In genomic region chr12:110398351-110398750, GRCm38 (mm10) we compare ENCODE assay signal across 9 mouse cellular contexts. TPM values are rescaled to one million over a fixed set of nuclear protein-coding genes. Genes with fewer than 3 reads are reported as not detected.
DNase-seq lines count a peak whose midpoint lies in the region; ATAC-seq and TF ChIP-seq lines count a peak whose summit lies in the region.
"Had no signal": no experiment of that assay in that cellular context is flagged by ENCODE, and none has a peak within 500 bp of the region (broad histone marks: within the 10 kb centered on the region; RNA-seq: fewer than 3 reads in every experiment).

No protein-coding gene starts in this region.

- no peak overlapping the region for H3K4me3 ChIP-seq in kidney, postnatal 0 days (replicated peaks; ENCODE audit: low read depth, low read length)
- no peak overlapping the region for H3K4me3 ChIP-seq in liver, postnatal 0 days (ENCODE audit: low read depth, low read length)
- H3K4me3 ChIP-seq: heart, embryonic 15.5 days had no signal

- no peak overlapping the region for H3K27ac ChIP-seq in kidney, postnatal 0 days
- H3K27ac ChIP-seq in liver, postnatal 0 days (ENCODE audit: low read depth), result no peak overlapping the region
- H3K27ac ChIP-seq: heart, embryonic 15.5 days had no signal

- TF ChIP-seq CTCF in kidney, postnatal 0 days (IDR thresholded peaks at IDR 0.05; ENCODE audit: low read depth), result peak; percentile 94
- peak; percentile 90 for TF ChIP-seq CTCF in liver, postnatal 0 days (IDR thresholded peaks at IDR 0.05; ENCODE audit: low read depth)

- peak; percentile 14; the same call in 1 of the 2 replicates for ATAC-seq in erythroid progenitor cell, adult 5-6 weeks (replicated peaks; ENCODE audit: low FRiP score, poor library complexity, severe bottlenecking)
- ATAC-seq in kidney, postnatal 0 days (replicated peaks; ENCODE audit: low FRiP score, low read depth), result no peak
- ATAC-seq in liver, postnatal 0 days, result no peak

- peak; percentile 41 for DNase-seq in 3134 (ENCODE audit: extremely low read depth, insufficient read length, low spot score)
- peak; percentile 69 for DNase-seq in CD4-positive helper T cell, adult 2 months (ENCODE audit: low read depth, low spot score)
- peak; percentile 47 to 50 for DNase-seq in adrenal gland, postnatal 4 days (ENCODE audit: low spot score in 2 of 2)
- DNase-seq in kidney, postnatal 0 days (ENCODE audit: low spot score), result peak; percentile 81
- peak; percentile 77 for DNase-seq in liver, postnatal 0 days
- DNase-seq in retina, postnatal 7 days (ENCODE audit: low read depth, low spot score), result peak; percentile 62
- DNase-seq in yolk sac, embryonic 10.5 days (ENCODE audit: low spot score), result peak; percentile 51

- H3K9ac ChIP-seq in kidney, postnatal 0 days (ENCODE audit: low read depth, low read length), result no peak overlapping the region
- H3K9ac ChIP-seq in liver, postnatal 0 days (replicated peaks), result no peak overlapping the region
- H3K9ac ChIP-seq: heart, embryonic 15.5 days had no signal

- H3K9me3 ChIP-seq in kidney, postnatal 0 days (replicated peaks; ENCODE audit: low read length), result no peaks in the 10 kb centered on the region
- no peaks in the 10 kb centered on the region for H3K9me3 ChIP-seq in liver, postnatal 0 days (ENCODE audit: low read length)
- H3K9me3 ChIP-seq: heart, embryonic 15.5 days had no signal

- 26% methylated on average over 8 of the region's 8 CpGs for WGBS in kidney, postnatal 0 days
- WGBS in liver, postnatal 0 days (ENCODE audit: insufficient replicate concordance), result 19% methylated on average over 8 of the region's 8 CpGs

- no peaks in the 10 kb centered on the region; the same call in 1 of the 2 replicates for H3K27me3 ChIP-seq in kidney, postnatal 0 days (ENCODE audit: insufficient read depth, low read length)
- H3K27me3 ChIP-seq in liver, postnatal 0 days (ENCODE audit: insufficient read depth, low read length), result no peaks in the 10 kb centered on the region

- no peak for TF ChIP-seq EP300 in liver, postnatal 0 days (IDR thresholded peaks at IDR 0.05; ENCODE audit: low read depth)

- no peak overlapping the region for H3K4me2 ChIP-seq in kidney, postnatal 0 days (ENCODE audit: low read length)
- no peak overlapping the region for H3K4me2 ChIP-seq in liver, postnatal 0 days (ENCODE audit: low read depth, low read length)
- H3K4me2 ChIP-seq: heart, embryonic 15.5 days had no signal

- no peaks in the 10 kb centered on the region for H3K36me3 ChIP-seq in kidney, postnatal 0 days (ENCODE audit: insufficient read depth, low read length)
- no peaks in the 10 kb centered on the region for H3K36me3 ChIP-seq in liver, postnatal 0 days (replicated peaks; ENCODE audit: insufficient read depth, low read length)
- H3K36me3 ChIP-seq: heart, embryonic 15.5 days had no signal

- no peaks in the 10 kb centered on the region for H3K4me1 ChIP-seq in kidney, postnatal 0 days (replicated peaks; ENCODE audit: insufficient read depth, low read length)
- no peaks in the 10 kb centered on the region for H3K4me1 ChIP-seq in liver, postnatal 0 days (ENCODE audit: insufficient read depth)
- H3K4me1 ChIP-seq: heart, embryonic 15.5 days had no signal

RNA-seq across cellular contexts. Expression of gene Ppp2r5c, which starts 48.6 kb away (rescaled TPM):
- total RNA-seq in adrenal gland, postnatal 4 days (2021), result 100 to 1,000 TPM; 150 to 153 TPM
- 65.2 and 80.1 TPM in 2 replicates for total RNA-seq in erythroid progenitor cell, adult 5-6 weeks (2015; ENCODE audit: low replicate concordance)
- total RNA-seq in erythroid progenitor cell, adult 5-6 weeks (2017; ENCODE audit: low replicate concordance), result 113 and 118 TPM in 2 replicates
- polyA plus RNA-seq in kidney, postnatal 0 days (2015; fragmentation: Nextera tagmentation; extraction: Ambion mirVana), result 126 and 133 TPM in 2 replicates
- 53.3 and 55.5 TPM in 2 replicates for polyA plus RNA-seq in liver, postnatal 0 days (2015; fragmentation: Nextera tagmentation; extraction: Ambion mirVana)
